Mouse (Mus musculus) liver, postnatal 0 days (tissue): ENCODE data around the gene Gm47996.

ENCODE experiments used
- CTCF ChIP-seq: sonication (generic); IDR thresholded peaks from 2 replicates; pipeline ENCODE4 v1.5.1; 2016; ENCODE audit warnings: antibody characterized with exemption, low read depth
- EP300 ChIP-seq: IDR thresholded peaks from 2 replicates; pipeline ENCODE4 v1.6.1; 2016; ENCODE audit warnings: antibody characterized with exemption, low read depth, mild to moderate bottlenecking

GRCm38 (mm10) chr1:151245846-151246245, 35.9 kb downstream of the Gm47996 start:
- TF ChIP-seq CTCF (no peak), EP300 (no peak)
